ENCODE assay signal across 8 mouse cellular contexts in genomic region chr17:8232089-8232488, GRCm38 (mm10). TPM values are rescaled to one million over a fixed set of nuclear protein-coding genes. Genes with fewer than 3 reads are reported as not detected.
A peak's percentile ranks its signal among the peaks of the same experiment; 100 is the strongest.
DNase-seq lines count a peak whose midpoint lies in the region; ATAC-seq and TF ChIP-seq lines count a peak whose summit lies in the region.

No protein-coding gene starts in this region.

- no peaks in the 10 kb centered on the region for H3K9me3 ChIP-seq in hindbrain, postnatal 0 days (ENCODE audit: low read length)
- H3K9me3 ChIP-seq in hindbrain, embryonic 11.5 days (ENCODE audit: control insufficient read depth, low read length) = no peaks in the 10 kb centered on the region
- H3K9me3 ChIP-seq in MEL (replicated peaks; ENCODE audit: insufficient read depth, low read length) = no peaks in the 10 kb centered on the region

- H3K79me2 ChIP-seq in MEL (ENCODE audit: control insufficient read depth, insufficient read depth, low read length, poor library complexity) = no peaks in the 10 kb centered on the region

- no peak for TF ChIP-seq RAD21 in MEL (IDR thresholded peaks at IDR 0.05; ENCODE audit: low read depth, low read length)

- no peak overlapping the region for H3K9ac ChIP-seq in hindbrain, postnatal 0 days (replicated peaks; ENCODE audit: low read length)
- H3K9ac ChIP-seq in hindbrain, embryonic 11.5 days (ENCODE audit: low read depth, low read length) = no peak overlapping the region
- no peak overlapping the region for H3K9ac ChIP-seq in MEL (ENCODE audit: control insufficient read depth, low read depth, low read length, poor library complexity, severe bottlenecking)

- H3K4me1 ChIP-seq in hindbrain, postnatal 0 days (ENCODE audit: insufficient read depth, low read length) = no peaks in the 10 kb centered on the region
- H3K4me1 ChIP-seq in hindbrain, embryonic 11.5 days (replicated peaks; ENCODE audit: control insufficient read depth, insufficient read depth, low read length) = no peaks in the 10 kb centered on the region
- H3K4me1 ChIP-seq in MEL (ENCODE audit: control insufficient read depth in 1 of 2, insufficient read depth in 2 of 2, low read length in 2 of 2) = peaks cover 0 to 4% of the 10 kb centered on the region in 2 experiments; a peak in 2 of 4 replicates

- H3K27ac ChIP-seq in hindbrain, postnatal 0 days = no peak overlapping the region
- H3K27ac ChIP-seq in hindbrain, embryonic 11.5 days (ENCODE audit: low read depth, low read length) = no peak overlapping the region
- H3K27ac ChIP-seq in MEL (ENCODE audit: control insufficient read depth, low read depth, low read length) = no peak overlapping the region

- no peaks in the 10 kb centered on the region for H3K36me3 ChIP-seq in hindbrain, postnatal 0 days (ENCODE audit: insufficient read depth, low read length)
- H3K36me3 ChIP-seq in hindbrain, embryonic 11.5 days (ENCODE audit: control insufficient read depth, insufficient read depth, low read length) = no peaks in the 10 kb centered on the region
- H3K36me3 ChIP-seq in MEL (ENCODE audit: control insufficient read depth in 1 of 2, insufficient read depth in 2 of 2, low read length in 2 of 2) = no peaks in the 10 kb centered on the region; a peak in 1 of 4 replicates

- no peak overlapping the region for H3K4me3 ChIP-seq in hindbrain, postnatal 0 days (ENCODE audit: low read length)
- no peak overlapping the region for H3K4me3 ChIP-seq in hindbrain, embryonic 11.5 days (ENCODE audit: low read depth, low read length)
- no peak overlapping the region for H3K4me3 ChIP-seq in MEL (ENCODE audit: control insufficient read depth in 1 of 2, insufficient read depth in 1 of 2, low read depth in 2 of 2, low read length in 2 of 2)

- 63% methylated on average over 5 of the region's 5 CpGs for WGBS in hindbrain, postnatal 0 days
- WGBS in hindbrain, embryonic 11.5 days = 80% methylated on average over 5 of the region's 5 CpGs

- no peak for ATAC-seq in hindbrain, postnatal 0 days
- no peak for ATAC-seq in hindbrain, embryonic 11.5 days (ENCODE audit: low FRiP score)
- peak; percentile 63 for ATAC-seq in megakaryocyte progenitor cell, adult 5-6 weeks (replicated peaks; ENCODE audit: poor library complexity)
- no peak for ATAC-seq in megakaryocyte-erythroid progenitor cell, adult 5-6 weeks (replicated peaks; ENCODE audit: low FRiP score, low TSS enrichment, poor library complexity, severe bottlenecking)

- no peak overlapping the region for H3K4me2 ChIP-seq in hindbrain, postnatal 0 days (ENCODE audit: low read depth, low read length)
- no peak overlapping the region for H3K4me2 ChIP-seq in hindbrain, embryonic 11.5 days (replicated peaks; ENCODE audit: low read depth, low read length)

- no peak for TF ChIP-seq CTCF in hindbrain, postnatal 0 days (IDR thresholded peaks at IDR 0.05; ENCODE audit: low read depth)
- no peak for TF ChIP-seq CTCF in MEL (IDR thresholded peaks at IDR 0.05 in 2 of 3, conservative IDR thresholded peaks at IDR 0.05 in 1 of 3; ENCODE audit: control insufficient read depth in 1 of 3, insufficient read depth in 1 of 3, low read depth in 2 of 3, low read length in 3 of 3, poor library complexity in 1 of 3, severe bottlenecking in 1 of 3)

- H3K27me3 ChIP-seq in hindbrain, postnatal 0 days (ENCODE audit: insufficient read depth, low read length) = no peaks in the 10 kb centered on the region
- no peaks in the 10 kb centered on the region for H3K27me3 ChIP-seq in hindbrain, embryonic 11.5 days (ENCODE audit: control insufficient read depth, insufficient read depth, low read length)
- peaks cover 9 to 16% of the 10 kb centered on the region in 2 experiments for H3K27me3 ChIP-seq in MEL (ENCODE audit: control insufficient read depth in 1 of 2, insufficient read depth in 2 of 2, low read length in 2 of 2)

- TF ChIP-seq POLR2A in MEL (IDR thresholded peaks at IDR 0.05; ENCODE audit: control insufficient read depth in 1 of 2, insufficient read depth in 1 of 2, low read depth in 1 of 2, low read length in 2 of 2, poor library complexity in 1 of 2) = no peak

- peak; percentile 22 for DNase-seq in hindbrain, postnatal 0 days (ENCODE audit: low spot score)
- no peak for DNase-seq in hindbrain, embryonic 11.5 days (ENCODE audit: low spot score)
- DNase-seq in MEL (ENCODE audit: low read depth, low spot score) = peak; percentile 10
- DNase-seq in heart, postnatal 14 days = peak; percentile 26 to 30
- no peak for DNase-seq in cerebellum, adult 11 months
- DNase-seq in embryo, embryonic 11 days = no peak

- TF ChIP-seq EP300 in MEL (IDR thresholded peaks at IDR 0.05; ENCODE audit: low read depth in 1 of 2, low read length in 2 of 2) = no peak

- intact Hi-C loops in heart, postnatal 14 days (cut with DNase I) = no loop called here

TF ChIP-seq in MEL, 35 proteins besides CTCF, POLR2A, EP300 and RAD21:
- TF ChIP-seq MAX (IDR thresholded peaks at IDR 0.05; ENCODE audit: low read length) = no peak
TF ChIP-seq in MEL: peak in this region for 0.

RNA-seq across cellular contexts. Expression of gene Ccr6, which starts 3.8 kb away (rescaled TPM):
- not detected in 2 replicates for total RNA-seq in hindbrain, postnatal 0 days (2014; rRNA removed)
- polyA plus RNA-seq in hindbrain, postnatal 0 days (2015; fragmentation: Nextera tagmentation; extraction: Ambion mirVana) = not detected in 2 replicates
- polyA plus RNA-seq in hindbrain, embryonic 11.5 days (2014; fragmentation: Nextera tagmentation; extraction: Ambion mirVana) = not detected in 2 replicates
- not detected in 2 replicates for total RNA-seq in MEL (2012; rRNA removed)
- polyA plus RNA-seq in MEL (2012; ENCODE audit: insufficient read depth in 1 of 2, insufficient read length in 2 of 2, low read depth in 1 of 2, low replicate concordance in 2 of 2, missing spikeins in 1 of 2) = not detected
- not detected for total RNA-seq in heart, postnatal 14 days (2021)
- not detected in 2 replicates for total RNA-seq in megakaryocyte progenitor cell, adult 5-6 weeks (2015)
- not detected in 2 replicates for total RNA-seq in megakaryocyte progenitor cell, adult 5-6 weeks (2017)
- not detected in 2 replicates for total RNA-seq in megakaryocyte-erythroid progenitor cell, adult 5-6 weeks (2014; fragmentation: Nextera tagmentation)
- not detected in 2 replicates for total RNA-seq in megakaryocyte-erythroid progenitor cell, adult 5-6 weeks (2017)

RNA-seq across cellular contexts. Expression of gene Mpc1, which starts 50.6 kb away (rescaled TPM):
- 485 and 522 TPM in 2 replicates for total RNA-seq in hindbrain, postnatal 0 days (2014; rRNA removed)
- 608 and 645 TPM in 2 replicates for polyA plus RNA-seq in hindbrain, postnatal 0 days (2015; fragmentation: Nextera tagmentation; extraction: Ambion mirVana)
- polyA plus RNA-seq in hindbrain, embryonic 11.5 days (2014; fragmentation: Nextera tagmentation; extraction: Ambion mirVana) = 116 and 125 TPM in 2 replicates
- total RNA-seq in MEL (2012; rRNA removed) = 89.6 and 105 TPM in 2 replicates
- polyA plus RNA-seq in MEL (2012; ENCODE audit: insufficient read depth in 1 of 2, insufficient read length in 2 of 2, low read depth in 1 of 2, low replicate concordance in 2 of 2, missing spikeins in 1 of 2) = 10 to 100 TPM in 1 of 2 experiments, not detected in 1; 56.2 TPM
- 100 to 1,000 TPM; 496 to 503 TPM for total RNA-seq in heart, postnatal 14 days (2021)
- total RNA-seq in megakaryocyte progenitor cell, adult 5-6 weeks (2015) = 234 and 269 TPM in 2 replicates
- 143 and 175 TPM in 2 replicates for total RNA-seq in megakaryocyte progenitor cell, adult 5-6 weeks (2017)
- 123 and 153 TPM in 2 replicates for total RNA-seq in megakaryocyte-erythroid progenitor cell, adult 5-6 weeks (2014; fragmentation: Nextera tagmentation)
- total RNA-seq in megakaryocyte-erythroid progenitor cell, adult 5-6 weeks (2017) = 119 and 137 TPM in 2 replicates

Comparison
In these comparisons a context has a peak if more than half of its experiments do, and no peak if none do; other contexts are left out.
1. DNase-seq: peak in hindbrain, postnatal 0 days (single experiment), MEL (single experiment) and heart, postnatal 14 days (2 of 2); none in hindbrain, embryonic 11.5 days (single experiment), cerebellum, adult 11 months (single experiment) and embryo, embryonic 11 days (single experiment).